Mouse (Mus musculus): ENCODE measurements around the gene Aars. TPM values are rescaled to one million over a fixed set of nuclear protein-coding genes. Genes with fewer than 3 reads are reported as not detected.
"Not testable (repeated sequence)": the region's sequence is repeated elsewhere in the genome, so short reads cannot be mapped to it uniquely, and the experiment has no call there.

The Aars gene
- polyA plus RNA-seq, 1 experiment from 2014 or later: 54.0 TPM

- no peaks in the 10 kb centered on the region for H3K9me3 ChIP-seq (replicated peaks)
- no peak for ATAC-seq (ENCODE audit: insufficient read depth)
- H3K4me1 ChIP-seq (replicated peaks): no peaks in the 10 kb centered on the region
- no peak overlapping the region for H3K4me3 ChIP-seq (replicated peaks)
- peaks cover 10% of the 10 kb centered on the region for H3K27me3 ChIP-seq
- WGBS (ENCODE audit: insufficient replicate concordance): 69% methylated on average over 3 of the region's 3 CpGs
- no peak overlapping the region for H3K4me2 ChIP-seq
- H3K9ac ChIP-seq: no peak overlapping the region
- H3K36me3 ChIP-seq (replicated peaks): no peaks in the 10 kb centered on the region
- no peak overlapping the region for H3K27ac ChIP-seq (replicated peaks)
These were observed 43.0 kb downstream of the Aars start for GRCm38 (mm10) chr8:111075926-111076325.

- Histone ChIP-seq H3K4me1 (replicated peaks) (no peaks in the 10 kb centered on the region), H3K9me3 (replicated peaks) (no peaks in the 10 kb centered on the region), H3K4me3 (replicated peaks) (no peak overlapping the region), H3K27me3 (peaks cover 7% of the 10 kb centered on the region; the same call in 1 of the 2 replicates), H3K36me3 (replicated peaks) (no peaks in the 10 kb centered on the region), H3K9ac (no peak overlapping the region), H3K27ac (replicated peaks) (no peak overlapping the region), H3K4me2 (no peak overlapping the region)
- WGBS (ENCODE audit: insufficient replicate concordance): 51% methylated on average over 5 of the region's 5 CpGs
- ATAC-seq (ENCODE audit: insufficient read depth): no peak
These were observed 46.5 kb downstream of the Aars start for GRCm38 (mm10) chr8:111079461-111079860.

DNA sequence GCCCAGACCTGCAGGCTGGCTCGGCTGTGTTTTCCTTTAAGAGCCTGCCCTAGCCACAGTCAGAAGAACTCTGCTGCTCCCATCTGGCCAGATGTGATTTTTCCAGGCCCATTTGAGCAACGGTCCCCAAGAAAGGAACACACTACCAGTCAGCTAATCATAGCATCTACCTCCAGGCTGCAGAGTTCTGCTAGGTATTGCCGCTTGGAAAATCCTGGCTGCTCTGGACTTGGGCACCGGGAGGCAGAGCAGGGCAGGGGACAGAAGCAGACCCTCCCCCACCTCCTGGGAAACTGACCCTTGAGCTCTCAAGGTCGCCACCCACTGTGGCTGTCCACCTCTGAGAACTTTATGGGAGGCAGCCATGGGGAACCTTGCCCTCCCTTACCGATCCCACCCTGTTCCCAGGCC lies 46.9 kb downstream of the Aars start:
- 41% methylated on average over 6 of the region's 6 CpGs for WGBS (ENCODE audit: insufficient replicate concordance)
- Histone ChIP-seq H3K27me3 (peaks cover 7% of the 10 kb centered on the region; the same call in 1 of the 2 replicates), H3K4me3 (replicated peaks) (no peak overlapping the region), H3K4me2 (no peak overlapping the region), H3K9me3 (replicated peaks) (no peaks in the 10 kb centered on the region), H3K36me3 (replicated peaks) (no peaks in the 10 kb centered on the region), H3K9ac (no peak overlapping the region), H3K4me1 (replicated peaks) (no peaks in the 10 kb centered on the region), H3K27ac (replicated peaks) (no peak overlapping the region)
- ATAC-seq (ENCODE audit: insufficient read depth): no peak

DNA sequence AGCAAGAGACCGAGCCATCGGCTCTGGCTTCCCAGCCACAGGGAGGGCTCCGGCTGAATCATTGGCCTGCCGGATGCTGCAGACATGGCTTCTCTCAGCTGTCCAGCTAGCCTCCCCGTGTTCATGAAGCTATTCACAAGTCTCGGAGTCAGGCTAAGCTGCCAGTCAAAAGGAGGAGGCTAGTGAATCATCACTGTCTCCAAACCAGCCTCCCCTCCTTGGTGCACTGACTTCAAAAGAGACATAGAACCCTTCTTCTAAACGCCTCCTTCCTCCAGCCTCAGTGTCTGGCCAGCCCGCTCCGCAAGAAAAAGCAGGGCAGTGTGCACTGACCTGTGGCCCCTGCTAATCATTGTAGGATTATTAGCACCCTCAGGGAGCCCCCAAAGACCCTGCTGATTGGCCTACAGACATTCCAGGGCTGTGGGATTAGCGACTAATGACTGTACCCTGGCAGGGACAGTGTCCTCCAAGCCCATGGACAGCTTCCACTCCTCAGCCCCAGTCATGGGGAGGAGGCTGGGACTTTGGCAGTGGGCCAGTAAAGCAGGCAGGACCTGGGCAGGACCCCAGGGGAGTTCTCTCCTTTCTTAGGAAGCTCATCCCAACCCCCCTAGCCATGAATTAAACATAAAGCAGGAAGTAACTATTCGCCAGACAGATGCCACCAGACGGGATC lies 48.8 kb downstream of the Aars start:
- no peak for ATAC-seq (ENCODE audit: insufficient read depth)
- no peaks in the 10 kb centered on the region for H3K9me3 ChIP-seq (replicated peaks)
- no peaks in the 10 kb centered on the region for H3K4me1 ChIP-seq (replicated peaks)
- no peaks in the 10 kb centered on the region for H3K36me3 ChIP-seq (replicated peaks)
- no peak overlapping the region for H3K27ac ChIP-seq (replicated peaks)
- H3K4me3 ChIP-seq (replicated peaks): no peak overlapping the region
- peaks cover 7% of the 10 kb centered on the region; the same call in 1 of the 2 replicates for H3K27me3 ChIP-seq
- no peak overlapping the region for H3K4me2 ChIP-seq
- 66% methylated on average over 12 of the region's 12 CpGs for WGBS (ENCODE audit: insufficient replicate concordance)
- H3K9ac ChIP-seq: no peak overlapping the region

GRCm38 (mm10) chr8:111083936-111084335 lies 51.0 kb downstream of the Aars start:
- not testable (repeated sequence) for H3K27me3 ChIP-seq; ATAC-seq (ENCODE audit: insufficient read depth); H3K27ac ChIP-seq (replicated peaks); H3K4me1 ChIP-seq (replicated peaks); H3K4me3 ChIP-seq (replicated peaks); H3K36me3 ChIP-seq (replicated peaks); H3K9ac ChIP-seq; H3K9me3 ChIP-seq (replicated peaks); H3K4me2 ChIP-seq
- WGBS (ENCODE audit: insufficient replicate concordance): 71% methylated on average over 5 of the region's 5 CpGs

- H3K4me1 ChIP-seq (replicated peaks): peaks cover 12% of the 10 kb centered on the region
- H3K9me3 ChIP-seq (replicated peaks): no peaks in the 10 kb centered on the region
- no peaks in the 10 kb centered on the region for H3K27me3 ChIP-seq
- no peak overlapping the region for H3K9ac ChIP-seq
- no peaks in the 10 kb centered on the region for H3K36me3 ChIP-seq (replicated peaks)
- no peak overlapping the region for H3K4me2 ChIP-seq
- ATAC-seq (ENCODE audit: insufficient read depth): no peak
- no peak overlapping the region for H3K4me3 ChIP-seq (replicated peaks)
- 6% methylated on average over 2 of the region's 2 CpGs for WGBS (ENCODE audit: insufficient replicate concordance)
- no peak overlapping the region for H3K27ac ChIP-seq (replicated peaks)
These were observed 57.2 kb downstream of the Aars start for GRCm38 (mm10) chr8:111090126-111090525.

GRCm38 (mm10) chr8:111091706-111092105 lies 58.8 kb downstream of the Aars start:
- H3K27ac ChIP-seq (replicated peaks): no peak overlapping the region
- 64% methylated on average over 7 of the region's 7 CpGs for WGBS (ENCODE audit: insufficient replicate concordance)
- no peak overlapping the region for H3K4me2 ChIP-seq
- no peak for ATAC-seq (ENCODE audit: insufficient read depth)
- no peaks in the 10 kb centered on the region for H3K27me3 ChIP-seq
- H3K4me1 ChIP-seq (replicated peaks): peaks cover 23% of the 10 kb centered on the region
- no peaks in the 10 kb centered on the region for H3K36me3 ChIP-seq (replicated peaks)
- H3K9me3 ChIP-seq (replicated peaks): no peaks in the 10 kb centered on the region
- H3K4me3 ChIP-seq (replicated peaks): no peak overlapping the region
- H3K9ac ChIP-seq: no peak overlapping the region

DNA sequence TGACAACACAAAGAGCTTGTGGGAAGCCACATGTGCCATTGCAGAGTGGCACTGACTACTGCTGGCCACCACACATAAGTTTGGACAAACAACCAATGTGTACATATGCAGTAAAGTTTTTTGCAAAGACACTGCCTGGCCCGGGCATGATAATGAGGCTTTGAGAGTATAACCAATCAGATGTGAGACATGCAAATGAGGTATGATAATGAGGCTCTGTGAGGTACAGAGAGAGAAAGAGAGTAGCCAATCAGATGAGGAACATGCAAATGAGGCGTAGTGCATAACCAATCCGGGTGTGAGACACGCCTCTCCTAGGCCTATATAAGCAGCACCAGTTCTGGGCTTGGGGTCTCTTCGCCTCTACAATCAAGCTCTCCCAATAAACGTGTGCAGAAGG lies 59.4 kb downstream of the Aars start, which contains the start of gene Clec18a:
TSS of gene Clec18a (minus strand) at position 101 of the 400 bp plus-strand sequence.
- H3K36me3 ChIP-seq (replicated peaks); ATAC-seq (ENCODE audit: insufficient read depth); H3K9ac ChIP-seq; H3K4me3 ChIP-seq (replicated peaks); H3K27ac ChIP-seq (replicated peaks); H3K27me3 ChIP-seq; H3K9me3 ChIP-seq (replicated peaks); H3K4me2 ChIP-seq: not testable (repeated sequence)
- H3K4me1 ChIP-seq (replicated peaks): peaks cover 23% of the 10 kb centered on the region
- 72% methylated on average over 6 of the region's 6 CpGs for WGBS (ENCODE audit: insufficient replicate concordance)

- Histone ChIP-seq H3K36me3 (replicated peaks) (no peaks in the 10 kb centered on the region), H3K27me3 (no peaks in the 10 kb centered on the region), H3K4me3 (replicated peaks) (peak within 1 kb of the TSS; percentile 67), H3K9me3 (replicated peaks) (no peaks in the 10 kb centered on the region), H3K4me1 (replicated peaks) (peaks cover 23% of the 10 kb centered on the region), H3K27ac (replicated peaks) (0 out of 2 replicates have a peak within 1 kb of the TSS, but pooled peaks have one; percentile 33), H3K4me2 (peak within 1 kb of the TSS; percentile 94), H3K9ac (peak within 1 kb of the TSS; percentile 57)
- WGBS (ENCODE audit: insufficient replicate concordance): 6% methylated on average over 72 of the region's 72 CpGs
- ATAC-seq (ENCODE audit: insufficient read depth): peak; percentile 86
These were observed 61.1 kb downstream of the Aars start, which contains the start of gene Pdpr for GRCm38 (mm10) chr8:111093865-111094718. Gene Pdpr (plus strand): TSS chr8:111094630.

DNA sequence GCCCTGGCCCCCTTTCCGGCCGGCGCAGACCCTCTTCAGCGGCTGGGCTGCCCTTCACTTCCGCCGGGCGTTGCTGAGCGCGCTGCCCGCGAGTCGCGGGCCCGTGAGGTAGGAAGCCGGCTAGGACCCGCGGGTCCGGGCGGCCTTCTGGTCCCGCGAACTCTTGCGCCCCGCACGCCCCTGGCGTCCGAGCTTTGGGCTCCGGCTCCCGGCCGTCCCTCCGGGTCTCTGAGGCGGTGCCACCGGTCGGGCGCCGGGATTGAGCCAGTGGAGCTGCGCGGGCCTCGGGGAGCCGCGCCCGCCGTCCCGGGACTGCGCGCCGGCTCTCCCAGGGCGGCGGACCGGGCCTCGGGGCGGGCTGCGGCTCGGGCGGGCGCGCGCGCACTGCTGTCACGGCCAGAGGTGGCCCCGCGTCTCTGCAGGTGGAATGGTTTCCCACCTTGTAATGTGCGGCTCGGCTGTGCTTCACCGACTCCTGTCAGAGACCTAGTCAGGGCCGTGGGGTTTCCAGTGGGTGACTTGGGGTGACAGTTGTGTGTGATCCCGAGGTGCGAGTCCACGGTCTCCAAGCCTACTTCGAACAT lies 61.9 kb downstream of the Aars start:
- not testable (repeated sequence) for H3K27ac ChIP-seq (replicated peaks); H3K36me3 ChIP-seq (replicated peaks); H3K9me3 ChIP-seq (replicated peaks); H3K27me3 ChIP-seq
- peak overlapping the region; percentile 94 for H3K4me2 ChIP-seq
- peak overlapping the region; percentile 55 for H3K9ac ChIP-seq
- WGBS (ENCODE audit: insufficient replicate concordance): under 1% methylated on average over 69 of the region's 69 CpGs
- peak overlapping the region; percentile 67 for H3K4me3 ChIP-seq (replicated peaks)
- peaks cover 23% of the 10 kb centered on the region for H3K4me1 ChIP-seq (replicated peaks)
- ATAC-seq (ENCODE audit: insufficient read depth): peak; percentile 79

Data from liver, embryonic 15.5 days (tissue).